Mouse (Mus musculus) ES-Bruce4 (cell line): ENCODE measurements around the gene Celf2. TPM values are rescaled to one million over a fixed set of nuclear protein-coding genes. Genes with fewer than 3 reads are reported as not detected.

ENCODE experiments used
- H3K27ac ChIP-seq: 2 replicates; pipeline ENCODE4 v1.5.1; 2012; ENCODE audit warnings: low read length, inconsistent platforms; ENCODE audit not compliant: insufficient read depth
- H3K27me3 ChIP-seq: 2 replicates; pipeline ENCODE4 v1.6.1; 2012; ENCODE audit warnings: mild to moderate bottlenecking, low read length, inconsistent platforms; ENCODE audit not compliant: control insufficient read depth, poor library complexity, insufficient read depth, severe bottlenecking
- H3K36me3 ChIP-seq: 2 replicates; pipeline ENCODE4 v1.6.1; 2012; ENCODE audit warnings: inconsistent platforms, mild to moderate bottlenecking, low read length, moderate library complexity; ENCODE audit not compliant: control insufficient read depth, poor library complexity, insufficient read depth, severe bottlenecking
- H3K4me1 ChIP-seq: one replicate; pipeline ENCODE4 v1.8.1; 2011; ENCODE audit warnings: low read length; ENCODE audit not compliant: control insufficient read depth, insufficient read depth
- H3K4me3 ChIP-seq: 2 replicates; pipeline ENCODE4 v1.5.1; 2011; ENCODE audit warnings: low read depth, mild to moderate bottlenecking, low read length
- H3K9ac ChIP-seq: 2 replicates; pipeline ENCODE4 v1.6.1; 2012; ENCODE audit warnings: low read depth, mild to moderate bottlenecking, inconsistent platforms; ENCODE audit not compliant: poor library complexity, severe bottlenecking
- H3K9me3 ChIP-seq: replicated peaks from 2 replicates; pipeline ENCODE4 v1.6.1; 2012; ENCODE audit warnings: mild to moderate bottlenecking, low read length, inconsistent platforms; ENCODE audit not compliant: control insufficient read depth, poor library complexity, insufficient read depth, severe bottlenecking
- CTCF ChIP-seq: IDR thresholded peaks from one replicate; pipeline ENCODE4 v1.8.1; 2011; ENCODE audit warnings: low read depth, low read length
- EP300 ChIP-seq: IDR thresholded peaks from 2 replicates; pipeline ENCODE4 v1.6.1; 2011; ENCODE audit warnings: low read depth, low read length; ENCODE audit not compliant: insufficient read depth
- POLR2A ChIP-seq: IDR thresholded peaks from one replicate; pipeline ENCODE4 v1.8.1; 2011; ENCODE audit warnings: low read length; ENCODE audit not compliant: insufficient read depth
- polyA plus RNA-seq: library from polyadenylated mRNA; stranded (reverse); fragments of >200 nt; gene quantifications from 2 replicates; pipeline ENCODE4 v1.2.4, GENCODE M21; 2011; ENCODE audit warnings: low read depth; ENCODE audit not compliant: missing spikeins, insufficient read depth, insufficient read length

Gene Celf2
- polyA plus RNA-seq, 1 experiment = 10.6 TPM

GRCm38 (mm10) chr2:7377878-7378277 lies 131.5 kb downstream of the Celf2 start:
- Histone ChIP-seq H3K4me3 (no peak overlapping the region), H3K9ac (no peak overlapping the region), H3K36me3 (no peaks in the 10 kb centered on the region), H3K4me1 (no peaks in the 10 kb centered on the region), H3K27ac (no peak overlapping the region), H3K27me3 (no peaks in the 10 kb centered on the region), H3K9me3 (no peaks in the 10 kb centered on the region)
- TF ChIP-seq CTCF (no peak), EP300 (no peak), POLR2A (no peak)

DNA sequence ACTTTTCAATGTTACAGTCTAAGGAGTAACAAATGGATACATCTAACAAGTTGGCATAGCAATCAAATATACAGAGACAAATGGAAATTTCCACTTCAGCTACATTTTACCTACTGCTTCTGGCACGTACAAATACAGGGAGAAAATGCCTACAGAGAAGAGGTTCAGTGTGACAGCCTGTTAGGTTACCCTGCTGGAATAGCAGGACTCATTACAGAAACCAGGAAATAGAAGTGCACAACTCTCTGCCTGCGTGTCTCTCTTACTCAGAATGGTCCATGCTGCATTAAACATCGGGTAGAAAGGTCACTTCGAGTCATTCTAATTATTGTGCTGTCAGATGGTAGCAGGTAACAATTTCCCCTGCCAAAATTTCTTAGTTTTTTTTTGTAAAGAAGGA lies 141.6 kb downstream of the Celf2 start:
- Histone ChIP-seq H3K9me3 (no peaks in the 10 kb centered on the region), H3K9ac (no peak overlapping the region), H3K36me3 (no peaks in the 10 kb centered on the region), H3K4me3 (no peak overlapping the region), H3K27me3 (no peaks in the 10 kb centered on the region), H3K4me1 (no peaks in the 10 kb centered on the region), H3K27ac (no peak overlapping the region)
- TF ChIP-seq POLR2A = no peak
- no peak for TF ChIP-seq EP300
- no peak for TF ChIP-seq CTCF

DNA sequence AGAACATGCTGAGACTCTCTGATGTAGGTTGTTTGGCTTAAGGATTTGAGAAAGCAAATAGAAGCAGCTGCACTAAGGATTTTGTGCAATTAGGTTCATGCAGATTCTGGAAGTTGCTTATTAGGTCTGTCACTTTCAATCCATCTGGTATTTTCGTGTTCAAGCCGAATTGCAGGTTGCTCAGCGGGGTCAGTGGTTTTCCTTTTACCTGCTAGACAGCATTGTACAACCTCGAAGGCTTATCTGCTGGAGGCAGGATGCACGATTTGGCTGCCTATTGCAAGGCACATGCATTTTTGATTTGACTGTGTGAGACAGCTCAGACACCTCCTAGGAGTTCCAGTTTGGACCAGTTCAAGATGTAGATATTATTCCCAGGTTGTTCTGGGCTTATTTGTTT lies 149.8 kb downstream of the Celf2 start:
- H3K9ac ChIP-seq = no peak overlapping the region
- no peaks in the 10 kb centered on the region for H3K27me3 ChIP-seq
- H3K9me3 ChIP-seq = no peaks in the 10 kb centered on the region
- H3K4me1 ChIP-seq = no peaks in the 10 kb centered on the region
- no peak overlapping the region for H3K27ac ChIP-seq
- no peaks in the 10 kb centered on the region for H3K36me3 ChIP-seq
- TF ChIP-seq EP300 (no peak), POLR2A (no peak), CTCF (no peak)
- no peak overlapping the region for H3K4me3 ChIP-seq

GRCm38 (mm10) chr2:7358816-7359215 lies 150.5 kb downstream of the Celf2 start:
- no peaks in the 10 kb centered on the region for H3K4me1 ChIP-seq
- TF ChIP-seq CTCF (no peak), POLR2A (no peak), EP300 (no peak)

DNA sequence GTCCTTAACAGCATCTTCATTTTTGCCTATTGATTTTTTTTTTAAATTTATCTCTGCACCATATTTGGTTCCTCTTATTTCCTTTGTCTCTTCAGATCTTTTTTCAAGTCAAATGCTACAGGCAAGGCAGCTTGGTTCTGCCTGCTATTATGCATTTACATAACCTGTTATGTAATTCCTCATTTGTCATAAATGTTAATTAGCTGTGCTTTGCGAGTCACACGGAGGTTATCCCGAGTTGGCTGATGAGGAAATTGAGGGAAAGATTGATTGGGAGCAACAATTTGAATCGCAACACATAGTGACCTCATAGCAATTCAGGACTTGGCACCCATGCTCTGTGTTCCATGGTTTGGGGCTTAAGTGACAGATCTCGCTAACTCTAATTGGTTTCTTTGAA lies 158.1 kb downstream of the Celf2 start:
- no peaks in the 10 kb centered on the region for H3K4me1 ChIP-seq
- no peak overlapping the region for H3K27ac ChIP-seq
- H3K36me3 ChIP-seq = no peaks in the 10 kb centered on the region
- no peaks in the 10 kb centered on the region for H3K9me3 ChIP-seq
- no peaks in the 10 kb centered on the region for H3K27me3 ChIP-seq
- H3K4me3 ChIP-seq = no peak overlapping the region
- TF ChIP-seq EP300 (no peak), POLR2A (no peak), CTCF (no peak)
- no peak overlapping the region for H3K9ac ChIP-seq

More at GRCm38 (mm10) chr2:7358816-7359215, 150.5 kb downstream of the Celf2 start:
- no peak overlapping the region for H3K27ac ChIP-seq
- H3K27me3 ChIP-seq = no peaks in the 10 kb centered on the region
- no peak overlapping the region for H3K9ac ChIP-seq
- H3K4me3 ChIP-seq = no peak overlapping the region
- H3K9me3 ChIP-seq = no peaks in the 10 kb centered on the region
- no peaks in the 10 kb centered on the region for H3K36me3 ChIP-seq

- TF ChIP-seq POLR2A (no peak), CTCF (no peak), EP300 (no peak)
- Histone ChIP-seq H3K4me3 (no peak overlapping the region), H3K27me3 (no peaks in the 10 kb centered on the region), H3K36me3 (no peaks in the 10 kb centered on the region), H3K9me3 (no peaks in the 10 kb centered on the region), H3K9ac (no peak overlapping the region), H3K4me1 (no peaks in the 10 kb centered on the region), H3K27ac (no peak overlapping the region)
These were observed 162.5 kb downstream of the Celf2 start for GRCm38 (mm10) chr2:7346703-7347461.
